Mouse (Mus musculus) midbrain, embryonic 13.5 days (tissue): ENCODE measurements at regions not wholly inside any gene's neighbourhood (a gene's known extent, or its start where the extent isn't known, plus 50 kb on each side); places are given as distances from the start of the nearest gene placed in this dataset.

ENCODE experiments used
- ATAC-seq: fragments of 200-750 bp; cut with Nextera tagmentation; 2 replicates; pipeline ENCODE4 v1.8.0; 2017; ENCODE audit warnings: mild to moderate bottlenecking, moderate TSS enrichment, moderate library complexity
- H3K27ac ChIP-seq: fragments of 300-500 bp; sonication (generic); 2 replicates; pipeline ENCODE4 v1.5.1; 2015; ENCODE audit warnings: inconsistent platforms, mild to moderate bottlenecking, moderate library complexity
- H3K27me3 ChIP-seq: fragments of 300-500 bp; sonication (generic); 2 replicates; pipeline ENCODE4 v1.6.1; 2015; ENCODE audit warnings: mild to moderate bottlenecking, inconsistent platforms
- H3K36me3 ChIP-seq: fragments of 300-500 bp; sonication (generic); 2 replicates; pipeline ENCODE4 v1.6.1; 2015; ENCODE audit warnings: mild to moderate bottlenecking, inconsistent platforms
- H3K4me1 ChIP-seq: fragments of 300-500 bp; sonication (generic); replicated peaks from 2 replicates; pipeline ENCODE4 v1.6.1; 2015; ENCODE audit warnings: inconsistent platforms
- H3K4me2 ChIP-seq: fragments of 300-500 bp; sonication (generic); replicated peaks from 2 replicates; pipeline ENCODE4 v1.6.1; 2015; ENCODE audit warnings: moderate library complexity, mild to moderate bottlenecking, inconsistent platforms
- H3K4me3 ChIP-seq: fragments of 300-500 bp; sonication (generic); replicated peaks from 2 replicates; pipeline ENCODE4 v1.5.1; 2015; ENCODE audit warnings: mild to moderate bottlenecking, inconsistent platforms
- H3K9ac ChIP-seq: fragments of 300-500 bp; sonication (generic); replicated peaks from 2 replicates; pipeline ENCODE4 v1.6.1; 2015; ENCODE audit warnings: mild to moderate bottlenecking, inconsistent platforms
- H3K9me3 ChIP-seq: fragments of 300-500 bp; sonication (generic); 2 replicates; pipeline ENCODE4 v1.6.1; 2016; ENCODE audit warnings: mild to moderate bottlenecking, inconsistent platforms
- WGBS: fragments of 180-500 bp; shearing (Covaris S2); methylation state at CpG from one replicate; pipeline ENCODE4 v1.1.7; 2015; 5-methylcytosine and 5-hydroxymethylcytosine counted together

- H3K4me1 ChIP-seq = no peaks in the 10 kb centered on the region
- ATAC-seq = no peak
- H3K36me3 ChIP-seq = no peaks in the 10 kb centered on the region
- H3K9me3 ChIP-seq = no peaks in the 10 kb centered on the region
- H3K27me3 ChIP-seq = no peaks in the 10 kb centered on the region
- no peak overlapping the region for H3K9ac ChIP-seq
- 81% methylated on average over 8 of the region's 8 CpGs for WGBS
- no peak overlapping the region for H3K4me3 ChIP-seq
- no peak overlapping the region for H3K27ac ChIP-seq
- H3K4me2 ChIP-seq = no peak overlapping the region
Observed at GRCm38 (mm10) chr2:84072881-84073583, 82.7 kb downstream of the Gm13691 start.

- Histone ChIP-seq H3K36me3 (no peaks in the 10 kb centered on the region), H3K4me1 (no peaks in the 10 kb centered on the region), H3K9me3 (no peaks in the 10 kb centered on the region), H3K27ac (no peak overlapping the region), H3K27me3 (no peaks in the 10 kb centered on the region), H3K9ac (no peak overlapping the region), H3K4me2 (no peak overlapping the region), H3K4me3 (no peak overlapping the region)
- no peak for ATAC-seq
- WGBS = 86% methylated on average over 3 of the region's 3 CpGs
Observed at GRCm38 (mm10) chr2:84075944-84076343, 85.6 kb downstream of the Gm13691 start.

GRCm38 (mm10) chr2:84079284-84079683, 88.9 kb downstream of the Gm13691 start:
- no peaks in the 10 kb centered on the region for H3K36me3 ChIP-seq
- H3K9ac ChIP-seq = no peak overlapping the region
- no peaks in the 10 kb centered on the region for H3K4me1 ChIP-seq
- no peaks in the 10 kb centered on the region for H3K9me3 ChIP-seq
- 77% methylated on average over 8 of the region's 8 CpGs for WGBS
- no peak overlapping the region for H3K4me3 ChIP-seq
- no peak overlapping the region for H3K27ac ChIP-seq
- no peaks in the 10 kb centered on the region for H3K27me3 ChIP-seq
- no peak for ATAC-seq
- no peak overlapping the region for H3K4me2 ChIP-seq

- Histone ChIP-seq H3K4me2 (no peak overlapping the region), H3K27me3 (no peaks in the 10 kb centered on the region)
- no peak for ATAC-seq
Observed at GRCm38 (mm10) chr2:84080228-84080627, 89.9 kb downstream of the Gm13691 start.

GRCm38 (mm10) chr2:84094751-84095150, 104.4 kb downstream of the Gm13691 start:
- no peak for ATAC-seq
- 93% methylated on average over 1 of the region's 1 CpGs for WGBS

More at GRCm38 (mm10) chr2:84080228-84080627, 89.9 kb downstream of the Gm13691 start:
- H3K9ac ChIP-seq = no peak overlapping the region
- no peaks in the 10 kb centered on the region for H3K9me3 ChIP-seq
- no peak overlapping the region for H3K4me3 ChIP-seq
- no peaks in the 10 kb centered on the region for H3K4me1 ChIP-seq
- WGBS = 88% methylated on average over 3 of the region's 3 CpGs
- H3K27ac ChIP-seq = no peak overlapping the region
- H3K36me3 ChIP-seq = no peaks in the 10 kb centered on the region

GRCm38 (mm10) chr2:84098746-84099145, 108.4 kb downstream of the Gm13691 start:
- Histone ChIP-seq H3K9me3 (no peaks in the 10 kb centered on the region), H3K36me3 (no peaks in the 10 kb centered on the region), H3K4me3 (no peak overlapping the region), H3K4me2 (no peak overlapping the region), H3K9ac (no peak overlapping the region), H3K27me3 (no peaks in the 10 kb centered on the region), H3K27ac (no peak overlapping the region), H3K4me1 (no peaks in the 10 kb centered on the region)
- ATAC-seq = no peak
- 79% methylated on average over 4 of the region's 4 CpGs for WGBS

More at GRCm38 (mm10) chr2:84094751-84095150, 104.4 kb downstream of the Gm13691 start:
- Histone ChIP-seq H3K9ac (no peak overlapping the region), H3K4me2 (no peak overlapping the region), H3K27ac (no peak overlapping the region), H3K27me3 (no peaks in the 10 kb centered on the region), H3K36me3 (no peaks in the 10 kb centered on the region), H3K4me3 (no peak overlapping the region), H3K9me3 (no peaks in the 10 kb centered on the region), H3K4me1 (no peaks in the 10 kb centered on the region)

- no peaks in the 10 kb centered on the region for H3K36me3 ChIP-seq
- H3K27ac ChIP-seq = no peak overlapping the region
- WGBS = 87% methylated on average over 6 of the region's 6 CpGs
- no peaks in the 10 kb centered on the region for H3K27me3 ChIP-seq
- ATAC-seq = no peak
- H3K4me2 ChIP-seq = no peak overlapping the region
- no peak overlapping the region for H3K4me3 ChIP-seq
- H3K9ac ChIP-seq = no peak overlapping the region
- no peaks in the 10 kb centered on the region for H3K4me1 ChIP-seq
- H3K9me3 ChIP-seq = 0 out of 2 replicates have a peak, but pooled peaks cover 3% of the 10 kb centered on the region
Observed at GRCm38 (mm10) chr2:84113562-84113961, 123.2 kb downstream of the Gm13691 start.

GRCm38 (mm10) chr2:84119839-84120238, 129.5 kb downstream of the Gm13691 start:
- Histone ChIP-seq H3K27ac (no peak overlapping the region), H3K36me3 (no peaks in the 10 kb centered on the region), H3K4me3 (no peak overlapping the region), H3K4me1 (no peaks in the 10 kb centered on the region), H3K9ac (no peak overlapping the region), H3K4me2 (no peak overlapping the region), H3K9me3 (no peaks in the 10 kb centered on the region), H3K27me3 (no peaks in the 10 kb centered on the region)
- ATAC-seq = no peak
- 91% methylated on average over 2 of the region's 2 CpGs for WGBS

GRCm38 (mm10) chr2:84127586-84127985, 137.2 kb downstream of the Gm13691 start:
- no peaks in the 10 kb centered on the region for H3K27me3 ChIP-seq
- 88% methylated on average over 3 of the region's 3 CpGs for WGBS
- no peak overlapping the region for H3K4me3 ChIP-seq
- H3K9me3 ChIP-seq = no peaks in the 10 kb centered on the region
- ATAC-seq = no peak
- no peak overlapping the region for H3K27ac ChIP-seq
- H3K36me3 ChIP-seq = no peaks in the 10 kb centered on the region
- H3K9ac ChIP-seq = no peak overlapping the region
- no peak overlapping the region for H3K4me2 ChIP-seq
- no peaks in the 10 kb centered on the region for H3K4me1 ChIP-seq

GRCm38 (mm10) chr2:84161742-84162141, 171.4 kb downstream of the Gm13691 start:
- no peak overlapping the region for H3K9ac ChIP-seq
- H3K27me3 ChIP-seq = no peaks in the 10 kb centered on the region
- no peak overlapping the region for H3K27ac ChIP-seq
- no peak for ATAC-seq
- no peaks in the 10 kb centered on the region for H3K36me3 ChIP-seq
- H3K9me3 ChIP-seq = no peaks in the 10 kb centered on the region
- no peak overlapping the region for H3K4me3 ChIP-seq
- H3K4me2 ChIP-seq = no peak overlapping the region
- H3K4me1 ChIP-seq = no peaks in the 10 kb centered on the region

GRCm38 (mm10) chr2:84173450-84173849, 183.1 kb downstream of the Gm13691 start:
- H3K4me2 ChIP-seq = no peak overlapping the region
- H3K36me3 ChIP-seq = no peaks in the 10 kb centered on the region
- WGBS = 68% methylated on average over 3 of the region's 3 CpGs
- no peak overlapping the region for H3K9ac ChIP-seq
- ATAC-seq = peak; percentile 69
- H3K4me3 ChIP-seq = no peak overlapping the region
- no peaks in the 10 kb centered on the region for H3K9me3 ChIP-seq
- H3K4me1 ChIP-seq = no peaks in the 10 kb centered on the region
- H3K27ac ChIP-seq = no peak overlapping the region
- no peaks in the 10 kb centered on the region for H3K27me3 ChIP-seq

GRCm38 (mm10) chr2:84183624-84184287, 193.4 kb downstream of the Gm13691 start:
- Histone ChIP-seq H3K27ac (no peak overlapping the region), H3K9ac (no peak overlapping the region), H3K9me3 (no peaks in the 10 kb centered on the region), H3K4me3 (no peak overlapping the region), H3K36me3 (no peaks in the 10 kb centered on the region), H3K27me3 (no peaks in the 10 kb centered on the region), H3K4me1 (peaks cover 18% of the 10 kb centered on the region), H3K4me2 (no peak overlapping the region)
- WGBS = 19% methylated on average over 5 of the region's 5 CpGs
- ATAC-seq = peak; percentile 56
